Mouse (Mus musculus) c-Kit-positive CD71-positive TER-119-positive erythroid progenitor cells, embryonic 14.5 days (primary cell): ENCODE data around the gene Atrx.

Source experiments
- DNase-seq: peaks from one replicate; pipeline ENCODE4 v3.0.0-alpha.2; 2013; ENCODE audit warnings: low spot score

The Atrx gene

DNA sequence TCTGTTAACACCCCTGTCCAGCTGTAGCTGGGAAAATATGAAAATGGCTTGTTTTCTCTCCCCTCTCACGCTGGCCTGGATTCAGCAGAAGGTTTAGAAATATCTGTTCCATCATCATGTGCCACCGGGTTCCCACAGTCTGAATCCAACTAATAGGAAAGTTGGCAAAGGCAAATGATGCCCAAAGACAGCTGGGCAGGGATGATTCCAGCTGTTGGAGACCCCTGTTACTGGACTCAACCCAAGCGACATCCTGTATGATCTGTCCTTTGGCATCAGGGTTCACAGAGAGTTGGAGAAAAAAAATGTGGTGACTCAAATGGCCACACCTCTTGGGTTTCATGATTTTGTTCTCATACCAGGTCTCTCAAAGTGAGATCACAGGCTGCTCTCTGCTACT, 161.3 kb downstream of the Atrx start:
- no peak for DNase-seq

DNA sequence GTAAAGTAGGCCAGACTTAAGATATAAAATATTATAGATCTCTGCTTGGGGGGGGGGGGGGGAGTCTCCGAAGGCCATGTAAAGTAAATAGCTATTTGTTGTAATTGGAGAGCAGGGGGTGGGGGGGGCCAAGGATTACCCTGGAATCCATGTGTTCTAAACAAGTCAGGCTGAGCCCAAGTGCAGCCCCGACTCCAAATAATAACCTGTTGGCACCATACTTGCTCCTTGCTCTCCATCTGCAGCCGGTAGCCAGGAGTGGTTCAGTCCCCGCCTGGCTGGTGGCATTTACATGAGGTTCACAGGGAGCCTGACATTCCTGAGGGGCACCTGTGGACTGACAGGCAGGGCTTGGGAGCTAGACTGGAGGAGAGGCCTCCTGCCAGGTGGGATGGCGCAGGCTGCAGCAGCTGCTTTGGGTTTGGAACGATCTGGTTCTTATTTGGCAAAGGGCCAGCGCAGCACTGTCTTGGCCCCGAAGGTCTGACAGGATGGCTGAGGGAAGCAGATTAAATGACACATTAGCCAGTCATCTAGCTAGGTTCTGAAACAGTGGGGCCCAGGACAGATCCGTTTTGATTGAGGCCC, 161.9 kb downstream of the Atrx start:
- DNase-seq = no peak

DNA sequence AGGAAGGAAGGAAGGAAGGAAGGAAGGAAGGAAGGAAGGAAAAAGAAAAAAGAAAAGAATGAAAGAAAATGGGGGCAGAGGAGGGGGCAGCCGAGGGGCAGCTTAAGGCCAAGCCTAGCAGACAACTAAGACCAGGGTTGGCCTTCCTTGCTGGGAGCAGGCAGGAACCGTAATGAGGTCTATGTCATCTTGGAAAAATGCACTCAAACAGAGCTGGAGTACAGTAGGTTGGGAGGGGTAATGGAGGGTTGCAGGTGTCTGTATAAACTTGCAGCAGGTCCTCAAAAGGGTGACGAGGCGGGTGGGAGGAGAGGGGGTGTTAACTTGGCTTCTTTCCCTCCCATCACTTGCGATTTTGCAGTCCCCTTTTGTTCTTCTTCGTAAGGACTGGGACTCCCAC, 163.2 kb downstream of the Atrx start:
- no peak for DNase-seq

- no peak for DNase-seq
These were observed 164.0 kb downstream of the Atrx start for GRCm38 (mm10) chrX:105765005-105765706.

DNA sequence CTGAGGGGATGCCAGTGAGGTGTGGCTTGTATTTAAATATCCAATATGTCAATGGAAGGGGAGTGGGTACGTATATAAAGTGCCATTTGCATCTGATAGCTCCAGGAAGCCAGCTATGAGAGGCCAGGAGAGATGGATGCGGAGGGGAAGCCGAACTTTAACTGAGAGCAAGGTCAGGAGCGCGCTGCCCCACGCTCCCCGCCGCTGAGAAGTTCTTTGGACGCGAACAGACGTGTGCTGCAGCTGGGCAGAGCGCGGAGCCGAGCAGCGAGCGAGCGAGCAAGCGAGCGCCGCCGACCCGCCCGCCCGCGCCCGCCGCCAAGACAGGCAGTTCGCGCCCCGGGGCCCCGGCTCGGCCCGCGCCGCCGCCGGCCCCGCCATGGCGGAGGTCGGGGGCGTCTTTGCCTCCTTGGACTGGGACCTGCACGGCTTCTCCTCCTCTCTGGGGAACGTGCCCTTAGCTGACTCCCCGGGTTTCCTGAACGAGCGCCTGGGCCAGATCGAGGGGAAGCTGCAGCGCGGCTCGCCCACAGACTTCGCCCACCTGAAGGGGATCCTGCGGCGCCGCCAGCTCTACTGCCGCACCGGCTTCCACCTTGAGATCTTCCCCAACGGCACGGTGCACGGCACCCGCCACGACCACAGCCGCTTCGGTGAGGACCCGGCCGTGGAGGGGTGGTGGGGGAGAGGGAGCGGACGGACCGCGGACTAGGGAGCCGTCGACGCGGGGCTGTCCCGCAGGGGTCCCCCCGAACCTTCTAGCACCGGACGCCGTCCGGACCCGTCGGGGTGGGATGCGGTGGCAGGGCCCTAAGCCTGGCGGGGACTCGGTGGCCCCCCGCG, 164.8 kb downstream of the Atrx start, which contains the start of gene Fgf16:
TSS of gene Fgf16 (plus strand) at position 118 of the 843 bp plus-strand sequence.
- DNase-seq = no peak

DNA sequence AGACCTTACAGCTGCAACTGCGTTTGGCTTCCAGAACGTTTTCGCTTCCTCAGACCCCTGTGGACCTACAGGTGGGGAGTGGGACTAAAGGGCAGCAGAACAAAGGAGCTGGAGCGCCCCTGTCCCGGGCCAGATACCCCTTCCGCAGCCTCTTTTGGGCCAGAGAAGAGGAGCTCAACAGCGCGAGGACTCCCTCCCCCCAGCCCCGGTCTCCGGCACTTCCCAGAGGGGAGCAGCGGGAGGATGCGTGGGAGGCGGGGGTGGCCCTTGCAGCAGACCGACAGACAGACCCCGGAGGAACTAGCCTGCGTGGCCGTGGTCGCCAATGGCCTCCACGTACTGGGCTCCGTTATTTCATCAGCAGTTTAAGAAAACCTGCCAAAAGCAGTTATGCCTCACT, 165.6 kb downstream of the Atrx start:
- no peak for DNase-seq

- DNase-seq = no peak
These were observed 166.2 kb downstream of the Atrx start for GRCm38 (mm10) chrX:105762847-105763527.
